Mouse (Mus musculus): ENCODE data around the gene Gatad2a.
A peak's percentile ranks its signal among the peaks of the same experiment; 100 is the strongest.

Gatad2a gene

GRCm38 (mm10) chr8:69899876-69900275 is 96.3 kb downstream of the Gatad2a start:
- peak in 1 of 2 experiments; percentile 51 for DNase-seq

GRCm38 (mm10) chr8:69897857-69898256 is 98.3 kb downstream of the Gatad2a start:
- peak; percentile 46 to 51 for DNase-seq

- DNase-seq = no peak
Observed at GRCm38 (mm10) chr8:69895772-69896451, 100.3 kb downstream of the Gatad2a start.

DNA sequence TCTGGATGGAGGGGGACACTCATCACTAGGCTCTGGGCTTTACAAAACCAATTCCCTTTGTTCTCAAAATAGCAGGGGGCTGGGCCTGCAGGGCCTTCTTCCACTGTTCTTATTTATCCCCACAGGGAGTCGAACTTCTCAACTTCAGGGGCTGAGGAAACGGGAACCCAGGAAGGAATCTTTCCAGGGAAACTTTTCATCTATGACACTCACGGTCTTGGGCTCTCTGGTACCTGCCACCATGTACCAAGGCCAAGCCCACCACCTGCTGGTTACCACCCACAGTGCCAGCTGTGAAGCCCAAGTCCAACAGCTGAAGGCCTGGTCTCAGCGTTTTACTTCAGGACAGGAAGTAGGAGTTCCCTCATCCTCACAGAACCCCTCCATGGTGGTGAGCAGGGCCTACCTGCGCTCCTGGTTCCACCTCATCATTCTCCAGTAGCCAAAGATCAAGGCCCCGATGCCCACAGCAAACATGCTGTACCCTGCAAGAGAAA is 101.3 kb downstream of the Gatad2a start:
- no peak for DNase-seq

DNA sequence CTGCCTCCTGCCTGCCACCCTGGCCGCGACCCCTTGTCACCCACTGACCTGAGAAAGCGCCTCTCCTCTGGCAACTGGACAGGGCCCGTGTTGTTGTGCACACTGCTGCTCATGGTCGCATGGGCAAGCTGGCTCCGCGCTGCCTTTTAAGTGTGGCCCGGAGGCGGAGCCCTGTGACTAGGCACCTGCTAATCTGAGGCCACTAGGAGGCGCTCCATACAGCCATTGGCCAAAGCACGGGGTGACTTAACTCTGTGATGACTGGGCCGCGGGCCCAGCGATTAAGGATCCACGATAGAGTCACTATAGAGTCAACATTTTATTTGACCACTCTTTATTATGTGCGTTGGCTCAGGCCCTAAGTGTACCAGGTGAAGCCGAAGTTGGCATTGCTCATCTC is 102.3 kb downstream of the Gatad2a start:
- peak in 1 of 2 experiments; percentile 60 for DNase-seq

GRCm38 (mm10) chr8:69890813-69891241 is 105.4 kb downstream of the Gatad2a start:
- DNase-seq = peak in 1 of 2 experiments; percentile 40

- DNase-seq = no peak
Observed at GRCm38 (mm10) chr8:69888902-69889301, 107.3 kb downstream of the Gatad2a start.

DNA sequence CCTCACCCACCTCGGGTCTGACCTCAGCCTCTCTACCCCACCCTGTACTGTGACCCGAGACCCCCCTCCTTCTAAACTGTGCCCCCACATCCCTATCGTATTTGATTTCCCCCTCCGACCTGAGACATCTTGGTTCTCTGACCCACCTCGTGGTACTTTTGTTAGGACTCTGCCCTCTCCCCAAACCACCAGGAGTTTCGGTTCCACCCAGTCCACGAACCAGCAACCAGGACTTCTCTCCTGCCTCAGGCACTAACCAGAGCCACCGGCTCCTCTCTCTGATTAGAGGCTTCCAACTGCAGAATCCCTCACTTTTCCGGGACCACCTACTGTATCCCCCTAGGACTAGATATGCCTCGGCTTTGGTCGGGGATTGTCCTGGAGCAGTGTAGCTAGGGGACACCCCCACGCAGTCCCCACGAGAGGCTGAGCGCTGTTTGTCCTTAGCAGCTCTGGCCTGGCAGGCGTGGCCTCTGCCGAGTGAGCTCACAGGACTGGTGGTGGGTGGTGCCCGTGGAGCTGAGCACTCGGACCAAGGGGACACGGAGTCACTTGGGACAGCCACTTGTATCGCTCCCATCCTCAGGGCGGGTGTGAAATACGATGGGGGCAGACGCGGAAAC is 107.8 kb downstream of the Gatad2a start:
- no peak for DNase-seq

- DNase-seq = peak in 1 of 2 experiments; percentile 38
Observed at GRCm38 (mm10) chr8:69887289-69888243, 108.6 kb downstream of the Gatad2a start, which contains the start of gene Cilp2. Cilp2 (minus strand) TSS chr8:69887687.

DNA sequence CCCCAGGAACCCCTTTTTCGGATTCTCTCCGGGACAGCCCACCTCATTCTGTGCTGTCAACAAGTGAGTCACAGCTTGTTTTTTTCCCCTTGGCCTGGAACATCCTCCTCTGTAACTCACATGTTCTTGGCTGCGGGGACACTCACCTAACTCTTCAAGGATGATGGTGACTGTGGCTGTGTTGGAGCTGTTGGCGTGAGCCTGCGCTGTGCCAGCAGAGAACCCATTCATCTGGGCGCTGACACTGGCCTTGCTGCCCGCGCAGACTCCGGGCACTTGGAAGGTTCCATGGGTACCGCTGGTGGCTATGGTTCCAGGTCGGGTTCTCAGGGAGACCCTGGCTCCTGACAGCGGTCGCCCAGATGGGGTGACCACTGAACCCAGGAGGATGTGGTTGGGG is 112.0 kb downstream of the Gatad2a start:
- no peak for DNase-seq

DNA sequence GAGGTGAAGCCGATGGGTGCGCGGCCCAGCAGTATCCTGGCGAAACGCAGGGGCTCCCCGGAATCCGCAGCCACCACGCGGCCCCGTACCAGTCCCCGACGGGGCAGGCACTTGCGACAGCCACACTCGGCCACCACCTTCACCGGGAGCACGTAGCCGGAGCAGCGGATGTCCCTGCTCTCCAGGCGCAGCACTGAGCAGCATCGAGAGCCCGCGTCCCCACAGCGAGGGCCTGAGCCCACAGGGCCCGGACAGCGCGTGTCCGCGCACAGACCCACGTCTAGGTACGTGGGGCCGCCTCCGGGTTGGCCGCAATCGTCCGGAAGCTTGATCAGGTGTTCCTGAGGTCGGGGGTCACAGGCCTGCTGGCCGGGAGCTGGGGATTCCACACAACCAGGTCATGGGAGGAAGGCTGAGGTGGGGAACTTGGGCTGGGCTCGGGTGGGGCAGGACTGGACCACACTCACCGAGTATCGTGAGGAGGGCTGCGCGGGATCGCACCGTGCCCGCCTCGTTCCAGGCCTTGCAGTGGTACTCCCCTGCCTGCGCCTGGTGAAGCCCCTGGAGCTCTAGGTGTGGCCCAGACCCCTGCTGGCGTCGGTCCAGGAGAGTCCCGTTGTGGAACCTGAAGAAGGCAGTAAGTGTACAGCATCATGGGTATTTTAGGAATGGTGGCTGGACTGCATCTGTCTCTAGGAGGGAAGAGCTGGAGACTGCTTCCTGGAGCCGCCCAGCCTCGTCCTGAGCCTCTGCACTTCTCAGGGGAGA is 113.2 kb downstream of the Gatad2a start:
- no peak for DNase-seq

- DNase-seq = peak; percentile 50 to 58
Observed at GRCm38 (mm10) chr8:69882021-69882756, 114.0 kb downstream of the Gatad2a start.

- no peak for DNase-seq
Observed at GRCm38 (mm10) chr8:69881261-69881865, 114.8 kb downstream of the Gatad2a start.

GRCm38 (mm10) chr8:69880841-69881240 is 115.3 kb downstream of the Gatad2a start:
- no peak for DNase-seq

DNA sequence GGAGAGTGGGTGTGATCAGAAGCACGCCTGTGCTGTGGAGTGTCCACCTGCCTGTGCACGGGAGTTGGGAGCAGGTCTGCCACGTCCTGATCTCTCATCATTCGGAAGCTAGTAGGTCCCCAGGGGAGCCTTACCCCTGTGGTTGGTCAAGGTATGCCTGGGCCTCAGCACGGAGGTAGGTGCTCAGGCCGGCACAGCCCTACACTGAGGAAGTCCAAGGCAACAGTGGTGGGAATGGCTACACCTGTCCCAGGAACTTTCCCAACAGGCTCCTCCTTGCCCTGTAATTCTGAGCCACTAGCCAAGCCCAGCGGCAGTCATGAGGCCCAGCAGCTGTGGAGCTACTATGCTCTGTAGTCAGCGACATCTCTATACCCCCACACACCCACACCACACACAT is 116.5 kb downstream of the Gatad2a start:
- DNase-seq = no peak

DNA sequence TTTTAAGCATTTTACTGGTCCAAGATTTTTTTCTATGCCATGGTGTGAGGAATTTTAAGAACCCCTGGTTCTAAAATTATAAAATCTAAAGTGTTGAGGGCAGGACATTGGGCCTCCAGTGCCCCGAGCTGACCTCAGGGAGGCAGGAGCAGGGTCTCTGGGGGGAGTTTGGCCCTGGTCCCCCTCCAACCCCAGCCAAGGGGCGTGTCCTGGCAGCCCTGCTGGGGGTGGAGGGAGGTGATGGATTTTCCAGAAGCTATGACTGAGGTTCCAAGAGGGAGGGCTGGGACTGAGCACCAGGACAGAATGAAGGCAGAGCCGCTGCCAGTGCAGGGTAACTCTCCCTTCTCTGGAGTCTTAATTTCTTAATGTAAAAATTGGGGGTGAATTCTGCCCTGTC is 118.2 kb downstream of the Gatad2a start:
- DNase-seq = no peak

DNA sequence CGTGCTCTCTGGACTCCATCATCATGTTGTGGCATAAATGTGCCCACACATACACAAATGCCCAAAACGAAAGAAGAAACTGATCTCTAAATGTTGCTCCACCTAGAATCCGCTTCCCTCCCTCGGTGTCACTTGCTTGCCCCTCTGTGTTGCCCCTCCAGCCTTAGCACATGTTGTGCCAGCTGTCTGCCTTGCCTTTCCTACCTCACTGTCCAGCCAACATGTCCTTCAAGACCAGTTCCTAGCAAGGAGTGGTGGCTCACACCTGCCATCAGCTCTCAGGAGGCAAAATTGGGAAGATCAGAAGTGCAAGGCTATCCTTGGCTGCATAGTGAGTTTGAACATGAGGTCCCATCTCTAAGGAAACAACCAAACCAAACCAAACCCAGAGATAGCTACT is 118.8 kb downstream of the Gatad2a start:
- no peak for DNase-seq

DNA sequence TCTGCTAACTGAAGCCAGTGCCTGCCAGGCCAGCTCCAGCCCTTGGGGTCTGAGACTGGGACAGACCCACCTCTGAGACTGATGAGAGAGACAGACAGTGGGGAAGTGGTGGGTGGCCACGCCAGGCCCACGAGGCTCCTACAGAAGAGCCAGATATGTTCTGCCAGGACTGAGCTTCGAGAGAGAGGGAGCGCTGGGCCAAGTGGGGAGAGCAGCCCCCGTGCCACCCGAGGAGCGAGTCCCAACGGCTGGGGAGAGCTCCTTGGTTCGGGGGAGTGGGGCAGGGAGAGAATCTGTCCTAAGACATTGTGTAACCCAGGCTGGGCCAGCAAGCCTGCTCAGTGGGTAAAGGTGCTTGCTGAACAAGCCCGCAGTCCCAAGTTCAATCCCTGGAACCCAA is 119.2 kb downstream of the Gatad2a start:
- no peak for DNase-seq

GRCm38 (mm10) chr8:69876097-69876496 is 120.1 kb downstream of the Gatad2a start:
- DNase-seq = no peak

- DNase-seq = no peak
Observed at GRCm38 (mm10) chr8:69874654-69875053, 121.5 kb downstream of the Gatad2a start.

GRCm38 (mm10) chr8:69874155-69874554 is 122.0 kb downstream of the Gatad2a start:
- peak in 1 of 2 experiments; percentile 79 for DNase-seq

Measured in kidney, adult 8-10 months (tissue).